Mouse (Mus musculus): Measurements from ENCODE around the gene Naip5.
"Not testable (repeated sequence)": the region's sequence is repeated elsewhere in the genome, so short reads cannot be mapped to it uniquely, and the experiment has no call there.

The Naip5 gene

DNA sequence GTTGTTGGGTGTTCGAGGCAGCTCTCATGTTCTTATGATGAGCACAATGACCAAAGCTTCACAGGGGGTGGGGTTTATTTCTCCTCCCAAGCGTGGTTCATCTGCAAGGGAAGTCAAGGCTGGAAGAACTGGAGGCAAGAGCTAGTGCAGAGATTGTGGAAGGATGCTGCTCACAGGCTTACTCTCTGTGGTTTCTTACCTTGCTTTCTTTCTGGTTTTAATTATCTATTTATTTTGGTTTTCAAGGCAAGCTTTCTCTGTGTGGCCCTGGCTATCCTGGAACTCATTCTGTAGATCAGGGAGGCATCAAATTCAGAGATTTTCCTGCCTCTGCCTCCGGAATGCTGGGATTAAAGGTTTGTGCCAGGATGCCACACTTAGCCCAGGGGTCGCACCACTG lies at the start of gene Naip5:
TSS of gene Naip5 (minus strand) at position 101 of the 400 bp plus-strand sequence.
- DNase-seq (ENCODE audit: low spot score): not testable (repeated sequence)

DNA sequence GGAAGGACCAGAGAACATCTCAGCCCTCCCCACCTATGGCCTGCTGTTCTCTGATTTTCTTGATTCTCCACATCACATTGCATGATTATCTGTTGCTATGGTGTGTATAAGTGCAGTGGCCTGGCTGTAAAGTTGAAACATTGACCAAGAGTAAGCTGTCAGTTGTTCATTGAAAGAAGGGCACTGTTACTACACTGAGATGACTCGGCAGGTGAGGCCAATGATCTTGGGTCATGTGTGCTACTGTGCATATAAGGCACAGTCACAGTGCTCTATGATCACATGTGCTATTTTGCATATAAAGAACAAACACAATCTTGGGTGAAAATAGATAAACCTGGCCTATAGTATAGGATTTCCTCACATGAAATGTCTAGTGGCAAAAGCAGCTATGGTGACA lies 38.5 kb upstream of the Naip5 start:
- no peak for DNase-seq (ENCODE audit: low spot score)

DNA sequence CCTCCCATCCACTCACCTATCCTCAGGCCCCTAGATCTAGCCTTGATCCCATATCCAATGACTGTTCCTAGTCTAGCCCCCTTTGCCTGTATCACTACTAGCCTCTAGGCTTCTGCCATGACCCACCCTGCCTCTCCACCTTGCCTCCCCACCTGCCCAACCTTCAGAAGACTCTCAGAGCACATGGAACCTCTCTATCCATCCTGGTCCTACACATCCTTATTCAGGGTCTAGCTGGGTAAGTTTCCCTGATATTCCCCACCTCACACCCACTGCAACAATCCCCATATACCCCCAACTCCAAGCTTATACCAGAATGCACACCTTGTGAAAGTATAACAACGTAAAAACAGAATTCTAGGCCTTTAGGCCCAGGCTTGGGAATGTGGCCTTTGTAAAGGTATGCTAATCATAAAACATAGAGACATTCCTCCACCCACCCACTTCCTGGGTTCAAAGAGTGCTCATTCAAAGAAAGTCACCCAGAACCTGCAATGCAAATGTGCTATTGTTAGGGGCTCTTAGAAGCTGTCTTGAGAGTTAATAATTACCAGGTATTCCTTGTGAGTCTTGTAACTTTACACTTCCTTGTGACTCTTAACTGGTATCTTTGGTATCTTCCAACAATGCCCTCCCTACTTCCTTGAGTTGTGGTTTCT lies 25.5 kb upstream of the Naip5 start:
- not testable (repeated sequence) for DNase-seq (ENCODE audit: low spot score)

DNA sequence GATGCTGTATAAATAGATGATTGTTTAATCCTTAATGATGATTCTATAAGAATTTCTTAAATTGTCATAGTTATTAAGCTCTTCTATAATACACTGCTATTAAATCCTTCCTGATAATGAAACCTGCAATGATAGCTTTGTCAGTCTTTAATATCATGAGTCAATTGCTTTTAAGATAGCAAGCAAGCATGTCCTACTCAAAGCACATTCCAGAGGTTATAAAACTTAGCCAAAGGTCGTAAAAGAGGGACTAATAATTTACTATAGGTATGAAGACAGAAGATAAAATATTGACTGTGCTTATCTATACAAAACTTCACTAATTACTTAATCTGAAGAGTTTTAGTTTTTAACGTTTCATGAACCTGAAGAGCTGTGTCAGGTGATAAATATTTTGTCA lies 10.9 kb upstream of the Naip5 start:
- DNase-seq (ENCODE audit: low spot score): not testable (repeated sequence)

DNA sequence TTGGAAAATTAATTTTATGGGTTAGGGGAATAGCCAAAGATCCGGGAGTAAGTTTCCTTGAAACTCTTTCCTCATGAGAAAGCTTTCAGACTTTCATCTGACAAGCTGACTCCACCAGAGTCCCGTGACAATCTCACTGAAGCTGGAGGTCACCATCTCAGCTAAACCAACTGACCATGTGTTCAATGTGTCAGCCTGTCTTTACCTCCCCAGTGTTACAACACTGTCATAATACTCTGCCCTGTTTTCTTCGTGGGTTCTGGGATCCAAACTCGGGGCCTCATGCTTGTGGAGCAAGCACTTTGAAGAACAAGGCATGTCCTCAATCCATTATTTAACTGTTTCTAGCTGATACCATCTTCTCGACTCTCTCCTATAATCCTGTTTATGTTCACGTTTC lies 9.8 kb upstream of the Naip5 start:
- not testable (repeated sequence) for DNase-seq (ENCODE audit: low spot score)

DNA sequence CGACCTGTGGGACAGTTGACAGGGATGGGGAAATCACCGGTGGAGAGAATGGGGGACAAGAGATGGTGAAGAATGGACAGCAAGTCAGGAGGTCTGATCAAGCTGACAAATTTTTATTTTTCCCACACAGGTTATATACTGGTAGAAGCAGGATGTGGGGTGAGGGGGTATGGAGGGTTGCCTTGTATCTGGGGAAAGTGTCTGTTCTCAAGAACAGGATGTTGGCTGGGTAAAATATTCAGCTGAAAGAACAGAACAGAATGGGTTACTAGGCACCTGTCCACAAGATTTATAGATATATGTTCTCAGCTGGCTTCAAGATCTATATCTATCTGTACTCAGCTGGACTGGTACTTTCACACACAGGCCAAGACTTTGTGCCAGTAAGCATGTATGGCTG lies 5.8 kb upstream of the Naip5 start:
- not testable (repeated sequence) for DNase-seq (ENCODE audit: low spot score)

DNA sequence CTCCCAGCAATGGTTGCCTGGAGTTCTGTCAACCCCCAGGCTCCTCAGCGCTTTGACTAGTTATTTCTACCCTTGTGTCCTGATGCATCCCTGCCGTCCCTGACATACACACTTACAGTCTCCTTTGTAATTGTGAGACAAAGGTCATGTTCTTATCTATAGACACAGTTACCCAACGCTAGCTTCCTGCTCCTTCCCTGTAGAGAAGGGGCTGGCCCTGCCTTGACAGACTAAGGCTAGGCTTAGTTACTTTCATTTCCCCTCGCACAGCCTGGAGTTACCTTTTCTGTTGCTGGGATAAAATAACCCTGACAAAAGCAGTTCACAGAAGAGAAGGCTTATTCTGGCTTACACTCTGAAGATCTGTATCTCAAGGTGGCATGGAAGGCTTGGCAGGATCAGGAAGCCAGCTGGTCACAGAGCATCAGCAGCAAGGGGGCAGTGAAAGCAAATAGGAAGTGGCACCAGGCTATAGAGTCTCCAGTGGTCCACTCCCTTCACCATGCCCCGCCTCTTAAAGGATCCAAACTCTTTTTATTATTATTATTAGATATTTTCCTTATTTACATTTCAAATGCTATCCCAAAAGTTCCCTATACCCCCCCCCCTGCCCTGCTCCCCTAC lies 885 bp upstream of the Naip5 start:
- not testable (repeated sequence) for DNase-seq (ENCODE audit: low spot score)

DNA sequence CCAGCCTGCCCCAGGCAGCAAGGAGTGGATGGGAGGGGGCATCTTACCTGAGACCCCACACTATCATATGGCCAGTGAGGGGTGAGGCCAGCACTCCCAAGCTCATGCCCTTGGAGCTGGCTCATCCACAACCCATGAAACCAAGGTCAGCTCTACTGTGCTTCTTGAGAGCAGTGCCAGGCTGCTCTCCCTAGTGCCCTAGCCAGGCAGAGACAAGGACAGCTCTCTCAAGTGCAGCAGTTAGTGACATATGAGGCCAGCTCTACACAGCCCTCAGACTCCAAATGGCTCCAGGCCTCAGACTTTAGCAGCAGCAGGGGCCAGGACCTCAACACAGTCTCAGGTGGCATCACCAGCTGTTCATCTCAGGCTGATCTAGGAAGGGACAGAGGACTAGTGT lies 2.4 kb downstream of the Naip5 start:
- no peak for DNase-seq (ENCODE audit: low spot score)

DNA sequence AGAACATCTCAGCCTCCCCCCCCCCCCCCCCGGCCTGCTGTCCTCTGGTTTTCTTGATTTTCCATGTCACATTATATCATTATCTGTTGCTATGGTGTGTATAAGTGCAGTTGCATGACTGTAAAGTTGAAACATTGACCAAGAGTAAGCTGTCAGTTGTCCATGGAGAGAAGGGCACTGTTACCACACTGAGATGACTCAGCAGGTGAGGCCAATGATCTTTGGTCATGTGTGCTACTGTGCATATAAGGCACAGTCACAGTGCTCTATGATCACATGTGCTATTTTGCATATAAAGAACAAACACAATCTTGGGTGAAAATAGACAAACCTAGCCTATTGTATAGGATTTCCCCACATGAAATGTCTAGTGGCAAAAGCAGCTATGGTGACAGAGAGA lies 32.4 kb downstream of the Naip5 start:
- DNase-seq (ENCODE audit: low spot score): not testable (repeated sequence)

DNA sequence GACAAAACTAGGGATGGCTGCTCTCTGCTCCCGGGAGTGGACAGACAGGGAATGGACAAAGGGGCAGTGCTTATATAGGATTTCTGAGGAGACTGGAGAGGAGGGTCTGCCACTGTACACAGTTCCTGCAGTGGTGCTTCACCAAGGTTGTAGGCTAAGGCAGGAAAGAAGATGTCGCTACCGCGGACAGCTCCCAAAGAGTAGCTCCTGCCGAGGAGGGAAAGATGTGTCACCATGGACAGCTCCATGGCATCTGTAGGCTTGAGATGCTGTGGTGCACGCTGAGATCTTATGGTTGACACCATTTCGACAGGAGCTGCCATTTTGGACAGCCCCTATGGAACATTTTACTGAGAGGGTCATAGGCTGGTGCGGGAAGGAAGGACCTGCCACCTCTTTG lies 35.6 kb downstream of the Naip5 start:
- peak; percentile 82 for DNase-seq (ENCODE audit: low spot score)

DNA sequence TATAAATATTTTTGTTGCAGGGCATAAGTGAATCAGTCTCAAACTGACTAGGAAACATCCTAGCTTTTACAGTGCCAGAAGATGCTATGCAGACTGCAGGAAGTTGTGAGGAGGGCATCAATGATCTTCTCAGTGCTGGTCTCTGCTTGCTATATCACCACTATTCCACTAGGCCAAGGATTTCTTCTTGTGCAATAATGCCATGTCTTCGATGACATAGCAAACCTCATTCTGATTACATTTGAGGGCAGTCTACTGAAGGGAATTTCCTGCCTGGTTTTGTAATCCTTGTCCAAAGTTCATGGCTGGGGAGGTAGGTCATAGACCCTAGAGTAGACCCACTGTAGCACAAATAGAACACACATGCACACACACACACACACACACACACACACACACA lies 42.8 kb downstream of the Naip5 start:
- no peak for DNase-seq (ENCODE audit: low spot score)

DNA sequence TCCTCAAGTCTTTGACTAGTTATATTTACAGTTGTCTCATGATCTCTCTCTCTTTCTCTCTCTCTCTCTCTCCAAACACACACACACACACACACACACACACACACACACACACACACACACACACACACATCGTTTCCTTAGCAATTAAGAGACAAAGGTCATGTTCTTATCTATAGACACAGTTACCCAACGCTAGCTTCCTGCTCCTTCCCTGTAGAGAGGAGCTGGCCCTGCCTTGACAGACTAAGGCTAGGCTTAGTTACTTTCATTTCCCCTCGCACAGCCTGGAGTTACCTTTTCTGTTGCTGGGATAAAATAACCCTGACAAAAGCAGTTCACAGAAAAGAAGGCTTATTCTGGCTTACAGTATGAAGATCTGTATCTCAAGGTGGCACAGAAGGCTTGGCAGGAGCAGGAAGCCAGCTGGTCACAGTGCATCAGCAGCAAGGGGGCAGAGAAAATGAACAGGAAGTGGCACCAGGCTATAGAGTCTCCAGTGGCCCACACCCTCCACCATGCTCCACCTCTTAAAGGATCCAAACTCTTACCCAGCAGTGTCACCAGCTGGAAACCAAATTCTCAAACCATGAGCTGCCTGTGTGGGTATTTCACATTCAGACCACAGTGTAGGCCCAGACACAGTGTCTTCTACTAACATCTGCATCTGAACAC lies 44.3 kb downstream of the Naip5 start, which contains the start of gene Naip2:
TSS of gene Naip2 (minus strand) at position 434 of the 675 bp plus-strand sequence.
- DNase-seq (ENCODE audit: low spot score): peak; percentile 19

DNA sequence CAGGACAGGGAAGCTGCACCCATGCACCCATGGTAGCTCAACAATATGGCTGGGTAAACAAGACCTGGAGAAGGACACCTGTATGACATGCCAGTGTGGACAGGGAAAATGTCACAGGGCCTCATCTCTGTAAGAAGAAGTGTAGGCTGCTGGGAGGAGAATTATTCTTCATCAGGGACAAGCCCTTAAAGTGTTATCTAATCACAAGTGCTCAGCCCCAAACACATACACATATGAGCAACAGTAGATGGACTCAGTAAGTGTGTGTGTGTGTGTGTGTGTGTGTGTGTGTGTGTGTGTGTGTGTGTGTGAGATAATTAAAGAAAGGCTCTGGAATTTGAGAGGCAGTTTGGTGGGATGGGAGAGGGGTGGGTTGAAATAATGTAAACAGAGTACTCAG lies 45.3 kb downstream of the Naip5 start:
- no peak for DNase-seq (ENCODE audit: low spot score)

DNA sequence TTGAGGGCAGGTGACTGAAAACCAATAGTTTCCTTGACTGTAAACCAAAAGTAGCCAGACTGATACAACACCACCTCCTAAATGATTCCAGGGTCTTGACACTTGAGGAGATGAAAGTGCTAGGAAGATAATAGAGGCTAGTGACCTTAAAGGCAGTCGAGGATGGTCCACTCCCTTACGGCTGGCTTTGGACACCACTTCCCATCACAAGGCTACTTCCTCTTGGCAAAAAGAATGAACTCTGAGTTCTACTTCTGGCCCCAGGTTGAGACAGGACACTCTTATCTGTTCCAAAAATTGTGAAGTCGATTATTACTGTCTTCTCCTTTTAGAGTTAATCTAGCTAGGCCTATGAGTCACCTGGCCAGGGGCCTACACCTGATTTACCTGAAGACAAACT lies 50.7 kb downstream of the Naip5 start:
- no peak for DNase-seq (ENCODE audit: low spot score)

DNA sequence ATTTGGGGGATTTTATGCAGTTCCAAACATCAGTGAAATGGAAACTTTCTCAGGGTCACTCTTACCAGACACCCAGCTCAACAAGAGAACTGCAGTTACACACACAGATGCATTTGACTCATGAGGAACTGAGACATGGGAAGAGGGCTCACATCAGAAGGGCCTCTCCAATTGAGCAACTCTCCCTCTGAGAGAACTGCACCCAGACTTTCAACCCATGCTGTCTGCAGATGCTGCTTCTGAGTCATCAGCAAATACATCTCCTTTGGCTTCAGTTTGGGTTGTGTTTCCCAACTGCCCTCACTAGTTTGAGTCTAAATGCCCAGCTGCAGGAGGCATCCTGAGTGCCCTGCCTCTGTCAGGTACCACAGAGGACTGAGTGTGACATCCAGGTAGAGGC lies 63.0 kb downstream of the Naip5 start:
- DNase-seq (ENCODE audit: low spot score): peak; percentile 12

DNA sequence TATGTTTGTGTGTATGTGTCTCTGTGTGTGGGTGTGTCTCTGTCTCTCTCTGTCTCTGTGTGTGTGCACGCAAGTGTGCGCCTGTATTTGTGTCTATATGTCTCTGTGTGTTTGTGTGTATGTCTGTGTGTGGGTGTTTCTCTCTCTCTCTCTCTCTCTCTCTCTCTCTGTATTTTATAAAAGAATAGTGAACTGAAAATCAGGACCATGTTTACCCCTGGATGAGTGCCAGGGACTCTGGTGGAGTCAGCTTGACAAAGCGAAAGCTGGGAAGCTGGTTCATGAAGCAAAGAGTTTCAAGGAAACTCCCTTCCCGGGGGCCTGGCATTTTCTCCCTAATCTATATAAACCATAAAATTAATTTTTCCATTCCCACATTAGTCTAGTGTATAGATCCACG lies 71.8 kb downstream of the Naip5 start:
- not testable (repeated sequence) for DNase-seq (ENCODE audit: low spot score)

DNA sequence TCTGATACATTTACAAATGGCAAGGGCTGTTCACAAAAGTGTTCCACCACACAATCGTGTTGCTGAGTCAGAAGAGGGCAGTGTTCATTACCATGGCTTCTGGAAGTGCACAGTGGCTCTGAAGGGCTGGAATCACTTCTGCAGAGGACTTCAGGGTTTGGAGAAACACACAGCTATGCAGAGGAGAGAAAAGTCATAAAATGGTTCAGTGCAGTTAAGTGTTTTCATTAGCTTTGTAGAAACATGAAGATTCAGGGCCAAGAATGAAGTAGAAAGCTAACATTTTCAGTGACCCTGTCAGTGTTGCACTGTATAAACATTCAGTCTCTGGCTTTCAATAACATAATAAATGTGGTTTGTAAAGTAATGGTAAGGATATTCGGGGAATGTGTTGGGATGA lies 79.7 kb downstream of the Naip5 start:
- DNase-seq (ENCODE audit: low spot score): not testable (repeated sequence)

DNA sequence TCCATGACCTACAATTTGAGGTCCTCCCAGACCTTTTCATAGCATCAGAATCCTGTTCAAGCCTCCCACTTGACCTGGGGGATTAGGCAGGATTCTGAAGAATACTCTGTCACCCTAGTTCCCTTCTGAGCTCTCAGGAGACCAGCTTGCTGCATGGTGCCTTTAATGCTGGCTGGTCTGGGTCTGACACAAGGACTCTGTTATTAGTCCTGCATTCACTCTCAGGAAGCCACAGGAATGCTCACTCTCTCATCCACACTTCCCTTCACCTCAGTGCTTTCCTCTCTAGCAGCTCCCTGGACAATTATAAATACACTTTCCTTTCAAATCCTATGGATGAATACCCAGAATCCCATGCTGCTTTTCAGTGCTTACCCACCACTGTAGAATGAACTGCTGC lies 83.7 kb downstream of the Naip5 start:
- not testable (repeated sequence) for DNase-seq (ENCODE audit: low spot score)
